8 mouse cellular contexts compared by ENCODE assay signal in genomic region chr1:133146014-133147009, GRCm38 (mm10). TPM values are rescaled to one million over a fixed set of nuclear protein-coding genes. Genes with fewer than 3 reads are reported as not detected.
DNase-seq lines count a peak whose midpoint lies in the region; ATAC-seq and TF ChIP-seq lines count a peak whose summit lies in the region.

No protein-coding gene starts in this region.

- H3K27me3 ChIP-seq in ES-Bruce4 (ENCODE audit: control insufficient read depth, insufficient read depth, low read length, poor library complexity, severe bottlenecking): no peaks in the 10 kb centered on the region
- no peaks in the 10 kb centered on the region for H3K27me3 ChIP-seq in hindbrain, embryonic 10.5 days (ENCODE audit: insufficient read depth, poor library complexity, severe bottlenecking)

- no peaks in the 10 kb centered on the region for H3K36me3 ChIP-seq in ES-Bruce4 (ENCODE audit: control insufficient read depth, insufficient read depth, low read length, poor library complexity, severe bottlenecking)
- H3K36me3 ChIP-seq in hindbrain, embryonic 10.5 days: peaks cover 12% of the 10 kb centered on the region

- TF ChIP-seq POLR2A in ES-Bruce4 (IDR thresholded peaks at IDR 0.05; ENCODE audit: insufficient read depth, low read length): no peak

- no peak for DNase-seq in frontal cortex, postnatal 14 days (ENCODE audit: low spot score in 2 of 2)
- peak; percentile 71 to 76 for DNase-seq in cerebellum, postnatal 14 days
- DNase-seq in hindbrain, embryonic 10.5 days (ENCODE audit: low spot score): peak; percentile 60
- peak; percentile 35 to 52 for DNase-seq in layer of hippocampus, adult 8-10 months (ENCODE audit: low spot score in 2 of 2)
- DNase-seq in spleen, postnatal 10 days (ENCODE audit: low spot score in 2 of 2): peak; percentile 30 to 64

- H3K9ac ChIP-seq in ES-Bruce4 (ENCODE audit: low read depth, poor library complexity, severe bottlenecking): no peak overlapping the region

- no peaks in the 10 kb centered on the region for H3K4me1 ChIP-seq in ES-Bruce4 (ENCODE audit: control insufficient read depth, insufficient read depth, low read length)
- H3K4me1 ChIP-seq in hindbrain, embryonic 10.5 days (replicated peaks): no peaks in the 10 kb centered on the region; the same call in 1 of the 2 replicates

- TF ChIP-seq CTCF in ES-Bruce4 (IDR thresholded peaks at IDR 0.05; ENCODE audit: low read depth, low read length): peak; percentile 95

- H3K4me3 ChIP-seq in ES-Bruce4 (ENCODE audit: low read depth, low read length): peak overlapping the region; percentile 31
- H3K4me3 ChIP-seq in hindbrain, embryonic 10.5 days: no peak overlapping the region

- TF ChIP-seq EP300 in ES-Bruce4 (IDR thresholded peaks at IDR 0.05; ENCODE audit: insufficient read depth, low read depth, low read length): no peak

- WGBS in hindbrain, embryonic 10.5 days: 63% methylated on average over 22 of the region's 22 CpGs

- peak; percentile 81 for ATAC-seq in frontal cortex, adult (ENCODE audit: low TSS enrichment)
- peak; percentile 99 for ATAC-seq in megakaryocyte progenitor cell, adult 5-6 weeks (replicated peaks; ENCODE audit: poor library complexity)

- H3K9me3 ChIP-seq in ES-Bruce4 (replicated peaks; ENCODE audit: control insufficient read depth, insufficient read depth, low read length, poor library complexity, severe bottlenecking): no peaks in the 10 kb centered on the region
- peaks cover 8% of the 10 kb centered on the region for H3K9me3 ChIP-seq in hindbrain, embryonic 10.5 days

- peak overlapping the region; percentile 19 for H3K27ac ChIP-seq in ES-Bruce4 (ENCODE audit: insufficient read depth, low read length)
- H3K27ac ChIP-seq in hindbrain, embryonic 10.5 days: no peak overlapping the region

RNA-seq across cellular contexts. Expression of gene Ppp1r15b, which starts 15.4 kb away (rescaled TPM):
- 59.9 and 68.9 TPM in 2 replicates for polyA plus RNA-seq in ES-Bruce4 (2011; ENCODE audit: insufficient read depth, insufficient read length, low read depth, missing spikeins)
- 46.2 and 54.6 TPM in 2 replicates for polyA plus RNA-seq in hindbrain, embryonic 10.5 days (2016; fragmentation: Nextera tagmentation; extraction: Ambion mirVana)
- 10 to 100 TPM; 39.6 to 47.7 (median 43.0) TPM for total RNA-seq in layer of hippocampus, adult 8-10 months (2022)
- 54.1 and 60.2 TPM in 2 replicates for total RNA-seq in megakaryocyte progenitor cell, adult 5-6 weeks (2015)
- 86.1 and 90.7 TPM in 2 replicates for total RNA-seq in megakaryocyte progenitor cell, adult 5-6 weeks (2017)

RNA-seq across cellular contexts. Expression of gene Plekha6, which starts 17.7 kb away (rescaled TPM):
- 1.3 and 1.9 TPM in 2 replicates for polyA plus RNA-seq in ES-Bruce4 (2011; ENCODE audit: insufficient read depth, insufficient read length, low read depth, missing spikeins)
- polyA plus RNA-seq in hindbrain, embryonic 10.5 days (2016; fragmentation: Nextera tagmentation; extraction: Ambion mirVana): 8.8 and 17.4 TPM in 2 replicates
- 10 to 100 TPM; 61.6 to 69.8 (median 62.7) TPM for total RNA-seq in layer of hippocampus, adult 8-10 months (2022)
- total RNA-seq in megakaryocyte progenitor cell, adult 5-6 weeks (2015): 0.42 and 1.8 TPM in 2 replicates
- total RNA-seq in megakaryocyte progenitor cell, adult 5-6 weeks (2017): 1.1 and 2.2 TPM in 2 replicates

Comparison
In these comparisons a context has a peak if more than half of its experiments do, and no peak if none do; other contexts are left out.
1. DNase-seq: peak in cerebellum, postnatal 14 days (2 of 2), hindbrain, embryonic 10.5 days (single experiment), layer of hippocampus, adult 8-10 months (2 of 2) and spleen, postnatal 10 days (2 of 2); none in frontal cortex, postnatal 14 days (0 of 2).
2. RNA of gene Plekha6, which starts 17.7 kb away (total RNA-seq): 61.6 to 69.8 TPM in layer of hippocampus, adult 8-10 months; 0.42 to 2.2 TPM in megakaryocyte progenitor cell, adult 5-6 weeks; every median in the first group is over 10 times any median in the second.